Mouse (Mus musculus) testis, adult 2 months (tissue): Measurements from ENCODE around the gene Gm9903.

Source experiments
- CTCF ChIP-seq: fragments of 200-500 bp; IDR thresholded peaks from 2 replicates; pipeline ENCODE4 v1.5.1; 2012; ENCODE audit warnings: low read depth, mild to moderate bottlenecking, inconsistent platforms, low read length, moderate library complexity; ENCODE audit not compliant: control insufficient read depth, insufficient read depth, insufficient replicate concordance
- POLR2A ChIP-seq: fragments of 200-500 bp; IDR thresholded peaks from 2 replicates; pipeline ENCODE4 v1.6.1; 2012; ENCODE audit warnings: low read depth, mild to moderate bottlenecking, inconsistent platforms, low read length, moderate library complexity; ENCODE audit not compliant: control insufficient read depth

DNA sequence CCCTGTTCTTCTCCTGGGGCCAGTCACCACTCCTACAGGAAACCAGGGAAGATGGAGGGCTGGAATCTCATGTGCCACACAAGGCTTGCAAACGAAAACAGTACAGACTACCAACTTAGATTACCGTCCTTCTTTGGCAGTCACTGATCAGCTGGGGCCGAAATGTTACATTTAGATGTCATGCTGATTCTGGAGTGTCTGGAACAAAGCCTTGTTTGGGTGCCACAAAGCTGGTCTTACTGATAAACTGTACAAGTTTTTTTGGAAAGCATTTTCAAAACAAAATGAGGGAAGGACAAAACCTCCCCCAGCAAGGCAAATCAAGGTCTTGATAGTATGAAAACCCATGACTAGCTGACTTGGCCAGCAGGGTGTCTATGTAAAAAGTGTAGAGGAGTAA, 6.0 kb upstream of the Gm9903 start:
- no peak for TF ChIP-seq CTCF
- no peak for TF ChIP-seq POLR2A
